Comparison of ENCODE assay signal across 31 mouse cellular contexts in the genomic region with DNA sequence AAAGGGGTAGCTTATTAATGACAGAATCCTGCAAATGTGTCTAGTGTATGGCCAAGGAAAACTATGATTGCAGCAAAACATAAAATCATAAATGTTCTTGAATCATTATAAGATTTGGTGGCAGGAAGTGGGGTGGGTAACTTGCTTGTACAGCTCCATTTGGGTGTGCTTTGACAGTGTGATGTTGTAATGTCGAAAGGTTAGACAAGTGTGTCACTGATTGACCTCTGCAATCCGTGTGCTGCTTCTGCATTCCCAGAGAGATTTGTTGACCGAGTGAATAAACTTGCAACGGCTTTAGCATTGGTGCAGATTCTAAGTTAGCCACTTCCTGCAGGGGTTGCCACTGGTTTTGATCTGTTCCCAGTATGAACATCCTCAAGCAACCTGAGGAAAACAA.
DNase-seq lines count a peak whose midpoint lies in the region; ATAC-seq lines count a peak whose summit lies in the region.
"Had no signal": no experiment of that assay in that cellular context is flagged by ENCODE, and none has a peak within 500 bp of the region (broad histone marks: within the 10 kb centered on the region; RNA-seq: fewer than 3 reads in every experiment).

No protein-coding gene starts in this region.

- DNase-seq in forebrain, embryonic 10.5 days (ENCODE audit: extremely low spot score, low spot score) = peak; percentile 6
- no peak for DNase-seq in liver, embryonic 11.5 days (ENCODE audit: low spot score)
- DNase-seq in adrenal gland, postnatal 25 days = no peak
- DNase-seq in kidney, adult 9 months = no peak
- no peak for DNase-seq in midbrain, embryonic 10.5 days (ENCODE audit: low spot score)
- DNase-seq: adrenal gland, adult 2 months; adrenal gland, postnatal 14 days; B cell, adult 2 months; cerebellum, adult 11-12 months; cerebellum, adult 8-10 months; cerebellum, postnatal 10 days; cerebellum, postnatal 36 days; embryo, embryonic 11 days; forebrain, postnatal 0 days; gastrocnemius, adult 2 months; gastrocnemius, postnatal 14 days; heart, adult 18-20 months had no signal

- no peak overlapping the region for H3K27ac ChIP-seq in forebrain, embryonic 10.5 days
- no peak overlapping the region for H3K27ac ChIP-seq in forebrain, embryonic 12.5 days
- no peak overlapping the region for H3K27ac ChIP-seq in liver, embryonic 15.5 days (replicated peaks)
- no peak overlapping the region for H3K27ac ChIP-seq in liver, embryonic 11.5 days (ENCODE audit: low read depth, low read length)
- no peak overlapping the region for H3K27ac ChIP-seq in midbrain, embryonic 10.5 days (replicated peaks)
- H3K27ac ChIP-seq: embryonic facial prominence, embryonic 10.5 days; embryonic facial prominence, embryonic 13.5 days; gastrocnemius, adult 2 months; heart, embryonic 10.5 days; heart, embryonic 13.5 days; hindbrain, embryonic 12.5 days; hindbrain, embryonic 15.5 days had no signal

- 76% methylated on average over 4 of the region's 4 CpGs for WGBS in forebrain, embryonic 10.5 days
- WGBS in forebrain, embryonic 12.5 days = 66% methylated on average over 4 of the region's 4 CpGs
- 27% methylated on average over 4 of the region's 4 CpGs for WGBS in liver, embryonic 15.5 days (ENCODE audit: insufficient replicate concordance)
- WGBS in liver, embryonic 11.5 days = 51% methylated on average over 4 of the region's 4 CpGs
- WGBS in midbrain, embryonic 10.5 days = 61% methylated on average over 4 of the region's 4 CpGs

- H3K4me3 ChIP-seq in forebrain, embryonic 10.5 days = no peak overlapping the region
- H3K4me3 ChIP-seq in forebrain, embryonic 12.5 days (replicated peaks) = no peak overlapping the region
- no peak overlapping the region for H3K4me3 ChIP-seq in liver, embryonic 15.5 days (replicated peaks)
- no peak overlapping the region for H3K4me3 ChIP-seq in liver, embryonic 11.5 days (ENCODE audit: low read depth, low read length)
- H3K4me3 ChIP-seq in midbrain, embryonic 10.5 days = no peak overlapping the region
- H3K4me3 ChIP-seq: embryonic facial prominence, embryonic 10.5 days; embryonic facial prominence, embryonic 13.5 days; erythroblast, embryonic 14.5 days; gastrocnemius, adult 2 months; heart, embryonic 10.5 days; heart, embryonic 13.5 days; hindbrain, embryonic 12.5 days; hindbrain, embryonic 15.5 days had no signal

- no peak overlapping the region for H3K9ac ChIP-seq in forebrain, embryonic 12.5 days
- H3K9ac ChIP-seq in liver, embryonic 15.5 days = no peak overlapping the region
- H3K9ac ChIP-seq in liver, embryonic 11.5 days (ENCODE audit: low read depth, low read length) = no peak overlapping the region
- H3K9ac ChIP-seq: embryonic facial prominence, embryonic 13.5 days; forebrain, postnatal 0 days; heart, embryonic 13.5 days; hindbrain, embryonic 12.5 days; hindbrain, embryonic 15.5 days had no signal

- H3K9me3 ChIP-seq in forebrain, embryonic 10.5 days = no peaks in the 10 kb centered on the region
- H3K9me3 ChIP-seq in forebrain, embryonic 12.5 days = no peaks in the 10 kb centered on the region
- no peaks in the 10 kb centered on the region for H3K9me3 ChIP-seq in liver, embryonic 15.5 days (replicated peaks)
- no peaks in the 10 kb centered on the region for H3K9me3 ChIP-seq in liver, embryonic 11.5 days (ENCODE audit: control insufficient read depth, low read length)
- H3K9me3 ChIP-seq in midbrain, embryonic 10.5 days (replicated peaks) = no peaks in the 10 kb centered on the region
- H3K9me3 ChIP-seq: embryonic facial prominence, embryonic 10.5 days; embryonic facial prominence, embryonic 13.5 days; G1E; heart, embryonic 10.5 days; heart, embryonic 13.5 days; hindbrain, embryonic 12.5 days; hindbrain, embryonic 15.5 days had no signal

- H3K4me2 ChIP-seq in forebrain, embryonic 12.5 days = no peak overlapping the region
- H3K4me2 ChIP-seq in liver, embryonic 15.5 days = no peak overlapping the region
- no peak overlapping the region for H3K4me2 ChIP-seq in liver, embryonic 11.5 days
- H3K4me2 ChIP-seq: embryonic facial prominence, embryonic 13.5 days; heart, embryonic 13.5 days; hindbrain, embryonic 12.5 days; hindbrain, embryonic 15.5 days had no signal

- peaks cover 4% of the 10 kb centered on the region for H3K4me1 ChIP-seq in forebrain, embryonic 10.5 days
- H3K4me1 ChIP-seq in forebrain, embryonic 12.5 days = peaks cover 3% of the 10 kb centered on the region; the same call in 1 of the 2 replicates
- H3K4me1 ChIP-seq in liver, embryonic 15.5 days (replicated peaks) = no peaks in the 10 kb centered on the region
- no peaks in the 10 kb centered on the region for H3K4me1 ChIP-seq in liver, embryonic 11.5 days (replicated peaks; ENCODE audit: control insufficient read depth, insufficient read depth, low read length)
- peaks cover 5% of the 10 kb centered on the region for H3K4me1 ChIP-seq in midbrain, embryonic 10.5 days
- H3K4me1 ChIP-seq: embryonic facial prominence, embryonic 10.5 days; embryonic facial prominence, embryonic 13.5 days; heart, embryonic 10.5 days; hindbrain, embryonic 15.5 days had no signal

- no peaks in the 10 kb centered on the region for H3K27me3 ChIP-seq in forebrain, embryonic 10.5 days (ENCODE audit: poor library complexity, severe bottlenecking)
- no peaks in the 10 kb centered on the region for H3K27me3 ChIP-seq in forebrain, embryonic 12.5 days
- no peaks in the 10 kb centered on the region for H3K27me3 ChIP-seq in liver, embryonic 15.5 days
- no peaks in the 10 kb centered on the region for H3K27me3 ChIP-seq in liver, embryonic 11.5 days (replicated peaks; ENCODE audit: control insufficient read depth, insufficient read depth, low read length)
- no peaks in the 10 kb centered on the region for H3K27me3 ChIP-seq in midbrain, embryonic 10.5 days (ENCODE audit: low read depth, poor library complexity, severe bottlenecking)
- H3K27me3 ChIP-seq: CH12.LX; embryonic facial prominence, embryonic 13.5 days; heart, embryonic 13.5 days; hindbrain, embryonic 12.5 days; hindbrain, embryonic 15.5 days; Patski had no signal

- no peaks in the 10 kb centered on the region for H3K36me3 ChIP-seq in forebrain, embryonic 10.5 days (replicated peaks)
- H3K36me3 ChIP-seq in forebrain, embryonic 12.5 days (replicated peaks) = no peaks in the 10 kb centered on the region
- H3K36me3 ChIP-seq in liver, embryonic 15.5 days (replicated peaks) = no peaks in the 10 kb centered on the region
- no peaks in the 10 kb centered on the region for H3K36me3 ChIP-seq in liver, embryonic 11.5 days (ENCODE audit: control insufficient read depth, insufficient read depth, low read length)
- no peaks in the 10 kb centered on the region for H3K36me3 ChIP-seq in midbrain, embryonic 10.5 days
- H3K36me3 ChIP-seq: embryonic facial prominence, embryonic 10.5 days; embryonic facial prominence, embryonic 13.5 days; G1E; heart, embryonic 10.5 days; heart, embryonic 13.5 days; hindbrain, embryonic 12.5 days; hindbrain, embryonic 15.5 days had no signal

- ATAC-seq in forebrain, embryonic 12.5 days (ENCODE audit: low FRiP score) = no peak
- ATAC-seq in liver, embryonic 15.5 days (ENCODE audit: insufficient read depth) = peak; percentile 63; the same call in 1 of the 2 replicates
- no peak for ATAC-seq in liver, embryonic 11.5 days (replicated peaks; ENCODE audit: low FRiP score)
- ATAC-seq in megakaryocyte, adult 5-6 weeks (ENCODE audit: poor library complexity, severe bottlenecking) = peak; percentile 77
- ATAC-seq: forebrain, embryonic 14.5 days; forebrain, postnatal 0 days; Patski had no signal

Comparison
In these comparisons a context has a peak if more than half of its experiments do, and no peak if none do; other contexts are left out.
1. ATAC-seq: peak in liver, embryonic 15.5 days (single experiment) and megakaryocyte, adult 5-6 weeks (single experiment); none in forebrain, embryonic 12.5 days (single experiment) and liver, embryonic 11.5 days (single experiment).